Mouse (Mus musculus) kidney, adult 2 months (tissue): ENCODE measurements around the gene Pnpla1.

Experiments
- CTCF ChIP-seq: fragments of 200-500 bp; conservative IDR thresholded peaks from 2 replicates; pipeline ENCODE4 v1.5.1; 2011; ENCODE audit warnings: low read depth, mild to moderate bottlenecking, control low read depth, low read length, moderate library complexity, mixed read lengths; ENCODE audit not compliant: insufficient read depth, insufficient read length
- POLR2A ChIP-seq: fragments of 200-500 bp; IDR thresholded peaks from one replicate; pipeline ENCODE4 v1.6.1; 2011; ENCODE audit warnings: low read depth, low read length, control low read depth

GRCm38 (mm10) chr17:28825359-28826041 is 32.7 kb upstream of the Pnpla1 start:
- TF ChIP-seq POLR2A, result no peak
- TF ChIP-seq CTCF, result no peak
